Mouse (Mus musculus): ENCODE measurements at regions not wholly inside any gene's neighbourhood (a gene's known extent, or its start where the extent isn't known, plus 50 kb on each side); places are given as distances from the start of the nearest gene placed in this dataset.

GRCm38 (mm10) chr14:72371702-72372277 lies 119.8 kb downstream of the Gm9195 start:
- DNase-seq, result peak; percentile 56

GRCm38 (mm10) chr14:72360829-72361520 lies 130.7 kb downstream of the Gm9195 start:
- no peak for DNase-seq

GRCm38 (mm10) chr14:72360181-72360580 lies 131.5 kb downstream of the Gm9195 start:
- DNase-seq, result no peak

- no peak for DNase-seq
Measured at GRCm38 (mm10) chr14:72357915-72358314, 133.7 kb downstream of the Gm9195 start.

GRCm38 (mm10) chr14:72342181-72342580 lies 149.5 kb downstream of the Gm9195 start:
- DNase-seq, result no peak

GRCm38 (mm10) chr14:72341590-72342154 lies 150.0 kb downstream of the Gm9195 start:
- no peak for DNase-seq

GRCm38 (mm10) chr14:72338046-72338445 lies 153.6 kb downstream of the Gm9195 start:
- no peak for DNase-seq

GRCm38 (mm10) chr14:72303856-72304255 lies 187.8 kb downstream of the Gm9195 start:
- DNase-seq, result peak; percentile 22

GRCm38 (mm10) chr14:72300026-72300425 lies 191.6 kb downstream of the Gm9195 start:
- DNase-seq, result peak; percentile 31

GRCm38 (mm10) chr14:72294631-72295030 lies 197.0 kb downstream of the Gm9195 start:
- no peak for DNase-seq

GRCm38 (mm10) chr14:72293677-72294387 lies 197.8 kb downstream of the Gm9195 start:
- DNase-seq, result no peak

GRCm38 (mm10) chr14:72292656-72293299 lies 198.9 kb downstream of the Gm9195 start:
- DNase-seq, result no peak

- no peak for DNase-seq
Measured at GRCm38 (mm10) chr14:72277309-72277708, 214.3 kb downstream of the Gm9195 start.

- DNase-seq, result no peak
Measured at GRCm38 (mm10) chr14:72259255-72259654, 232.4 kb downstream of the Gm9195 start.

GRCm38 (mm10) chr14:72241872-72242271 lies 249.8 kb downstream of the Gm9195 start:
- DNase-seq, result no peak

GRCm38 (mm10) chr14:72240272-72240671 lies 251.4 kb downstream of the Gm9195 start:
- no peak for DNase-seq

GRCm38 (mm10) chr14:72238344-72238743 lies 253.3 kb downstream of the Gm9195 start:
- DNase-seq, result no peak

- DNase-seq, result peak; percentile 91
Measured at GRCm38 (mm10) chr14:72234234-72235075, 257.2 kb downstream of the Gm9195 start.

- no peak for DNase-seq
Measured at GRCm38 (mm10) chr14:72227853-72228252, 263.8 kb downstream of the Gm9195 start.

GRCm38 (mm10) chr14:72227441-72227840 lies 264.2 kb downstream of the Gm9195 start:
- DNase-seq, result no peak

- no peak for DNase-seq
Measured at GRCm38 (mm10) chr14:72226946-72227345, 264.7 kb downstream of the Gm9195 start.

GRCm38 (mm10) chr14:72222836-72223235 lies 268.8 kb downstream of the Gm9195 start:
- no peak for DNase-seq
